Mouse (Mus musculus) lung, embryonic 15.5 days (tissue): ENCODE measurements at regions not wholly inside any gene's neighbourhood (a gene's known extent, or its start where the extent isn't known, plus 50 kb on each side); places are given as distances from the start of the nearest gene placed in this dataset.

Experiments used
- ATAC-seq: fragments of 200-750 bp; cut with Nextera tagmentation; 2 replicates; pipeline ENCODE4 v1.8.0; 2017; ENCODE audit warnings: moderate number of reproducible peaks, borderline replicate concordance; ENCODE audit not compliant: low FRiP score, low TSS enrichment; ENCODE audit errors: extremely low read depth
- H3K27ac ChIP-seq: fragments of 300-500 bp; sonication (generic); 2 replicates; pipeline ENCODE4 v1.5.1; 2015; ENCODE audit warnings: moderate library complexity, mild to moderate bottlenecking, inconsistent platforms
- H3K27me3 ChIP-seq: fragments of 300-500 bp; sonication (generic); 2 replicates; pipeline ENCODE4 v1.6.1; 2015; ENCODE audit warnings: inconsistent platforms
- H3K36me3 ChIP-seq: fragments of 300-500 bp; sonication (generic); 2 replicates; pipeline ENCODE4 v1.6.1; 2015; ENCODE audit warnings: inconsistent platforms
- H3K4me1 ChIP-seq: fragments of 300-500 bp; sonication (generic); 2 replicates; pipeline ENCODE4 v1.6.1; 2015; ENCODE audit warnings: inconsistent platforms
- H3K4me2 ChIP-seq: fragments of 300-500 bp; sonication (generic); 2 replicates; pipeline ENCODE4 v1.6.1; 2015; ENCODE audit warnings: inconsistent platforms, mild to moderate bottlenecking, moderate library complexity
- H3K4me3 ChIP-seq: fragments of 300-500 bp; sonication (generic); 2 replicates; pipeline ENCODE4 v1.5.1; 2015; ENCODE audit warnings: mild to moderate bottlenecking, inconsistent platforms
- H3K9ac ChIP-seq: fragments of 300-500 bp; sonication (generic); 2 replicates; pipeline ENCODE4 v1.6.1; 2015; ENCODE audit warnings: inconsistent platforms
- H3K9me3 ChIP-seq: fragments of 300-500 bp; sonication (generic); 2 replicates; pipeline ENCODE4 v1.6.1; 2016; ENCODE audit warnings: inconsistent platforms
- WGBS: fragments of 180-500 bp; shearing (Covaris S2); methylation state at CpG from one replicate; pipeline ENCODE4 v1.1.7; 2015; 5-methylcytosine and 5-hydroxymethylcytosine counted together

DNA sequence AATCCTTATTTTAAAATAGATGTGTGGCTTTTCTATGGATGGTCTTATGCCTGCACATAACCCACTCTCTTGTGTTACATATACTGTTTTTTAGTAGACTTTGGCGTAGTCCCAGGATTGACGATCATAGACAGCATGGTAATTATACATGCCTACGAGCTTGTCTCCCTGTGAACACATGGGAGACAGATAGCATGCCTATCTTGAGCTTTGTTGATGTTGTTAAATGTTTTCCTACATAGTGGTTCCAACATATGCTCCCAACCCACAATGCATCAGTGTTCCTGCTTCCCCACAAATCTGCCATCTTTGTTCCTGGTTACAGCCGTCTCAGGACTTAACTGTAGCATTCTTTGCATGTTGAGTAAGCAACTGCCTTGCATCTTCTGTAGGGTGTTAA lies 153.6 kb upstream of the Ankrd55 start:
- no peaks in the 10 kb centered on the region for H3K9me3 ChIP-seq
- no peak overlapping the region for H3K9ac ChIP-seq
- H3K27me3 ChIP-seq: no peaks in the 10 kb centered on the region
- WGBS: 84% methylated on average over 4 of the region's 4 CpGs
- H3K4me3 ChIP-seq: no peak overlapping the region
- H3K36me3 ChIP-seq: no peaks in the 10 kb centered on the region
- ATAC-seq: no peak
- no peak overlapping the region for H3K27ac ChIP-seq
- H3K4me2 ChIP-seq: no peak overlapping the region
- H3K4me1 ChIP-seq: 0 out of 2 replicates have a peak, but pooled peaks cover 5% of the 10 kb centered on the region

- H3K27ac ChIP-seq: no peak overlapping the region
- H3K9me3 ChIP-seq: no peaks in the 10 kb centered on the region
- H3K4me3 ChIP-seq: no peak overlapping the region
- H3K36me3 ChIP-seq: no peaks in the 10 kb centered on the region
- H3K4me1 ChIP-seq: 0 out of 2 replicates have a peak, but pooled peaks cover 5% of the 10 kb centered on the region
- H3K27me3 ChIP-seq: no peaks in the 10 kb centered on the region
- no peak for ATAC-seq
- 89% methylated on average over 5 of the region's 5 CpGs for WGBS
- H3K4me2 ChIP-seq: no peak overlapping the region
- H3K9ac ChIP-seq: no peak overlapping the region
Measured at GRCm38 (mm10) chr13:112135777-112136176, 152.5 kb upstream of the Ankrd55 start.

DNA sequence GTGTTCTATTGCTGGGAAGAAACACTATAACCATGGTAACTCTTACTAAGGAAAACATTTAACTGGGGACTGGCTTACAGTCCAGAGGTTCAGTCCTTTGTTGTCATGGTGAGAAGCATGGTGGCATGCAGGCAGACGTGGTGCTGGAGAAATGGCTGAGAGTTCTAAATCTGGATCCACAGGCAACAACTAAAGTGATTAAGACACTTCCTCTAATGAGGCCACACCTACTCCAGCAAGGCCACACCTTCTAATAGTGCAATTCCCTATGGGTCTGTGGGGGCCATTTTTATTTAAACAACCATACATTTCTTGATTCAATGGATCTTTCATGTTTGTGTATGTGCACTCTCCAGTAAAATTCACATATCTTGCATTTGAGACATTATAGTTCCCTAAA lies 151.4 kb upstream of the Ankrd55 start:
- H3K9me3 ChIP-seq: no peaks in the 10 kb centered on the region
- WGBS: 29% methylated on average over 1 of the region's 1 CpGs
- H3K4me3 ChIP-seq: no peak overlapping the region
- no peaks in the 10 kb centered on the region for H3K36me3 ChIP-seq
- H3K27ac ChIP-seq: no peak overlapping the region
- no peaks in the 10 kb centered on the region for H3K27me3 ChIP-seq
- no peak overlapping the region for H3K9ac ChIP-seq
- ATAC-seq: no peak
- H3K4me2 ChIP-seq: no peak overlapping the region
- no peaks in the 10 kb centered on the region for H3K4me1 ChIP-seq

DNA sequence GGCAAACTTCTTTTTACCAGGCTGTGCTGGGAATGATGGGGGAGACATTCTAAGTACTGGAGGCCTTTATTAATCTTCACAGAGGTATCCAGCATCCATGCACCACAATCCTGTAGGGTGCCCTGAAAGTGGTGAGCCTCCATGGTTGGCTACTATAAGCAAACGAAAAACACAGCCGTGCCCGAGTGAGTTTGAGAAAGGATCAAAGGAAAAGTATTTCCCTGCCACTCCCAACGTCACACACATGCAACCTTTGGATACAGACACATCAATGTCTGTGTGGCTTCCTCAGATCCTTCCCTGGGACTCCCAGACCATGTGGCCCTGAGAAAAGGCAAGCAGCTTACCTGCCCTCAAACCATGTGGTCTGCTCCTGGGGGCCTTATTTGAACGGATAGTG lies 147.4 kb upstream of the Ankrd55 start:
- no peaks in the 10 kb centered on the region for H3K9me3 ChIP-seq
- WGBS: 55% methylated on average over 5 of the region's 5 CpGs
- H3K4me2 ChIP-seq: no peak overlapping the region
- H3K9ac ChIP-seq: no peak overlapping the region
- ATAC-seq: no peak
- H3K27ac ChIP-seq: no peak overlapping the region
- no peaks in the 10 kb centered on the region for H3K27me3 ChIP-seq
- H3K4me1 ChIP-seq: peaks cover 18% of the 10 kb centered on the region
- no peak overlapping the region for H3K4me3 ChIP-seq
- no peaks in the 10 kb centered on the region for H3K36me3 ChIP-seq

DNA sequence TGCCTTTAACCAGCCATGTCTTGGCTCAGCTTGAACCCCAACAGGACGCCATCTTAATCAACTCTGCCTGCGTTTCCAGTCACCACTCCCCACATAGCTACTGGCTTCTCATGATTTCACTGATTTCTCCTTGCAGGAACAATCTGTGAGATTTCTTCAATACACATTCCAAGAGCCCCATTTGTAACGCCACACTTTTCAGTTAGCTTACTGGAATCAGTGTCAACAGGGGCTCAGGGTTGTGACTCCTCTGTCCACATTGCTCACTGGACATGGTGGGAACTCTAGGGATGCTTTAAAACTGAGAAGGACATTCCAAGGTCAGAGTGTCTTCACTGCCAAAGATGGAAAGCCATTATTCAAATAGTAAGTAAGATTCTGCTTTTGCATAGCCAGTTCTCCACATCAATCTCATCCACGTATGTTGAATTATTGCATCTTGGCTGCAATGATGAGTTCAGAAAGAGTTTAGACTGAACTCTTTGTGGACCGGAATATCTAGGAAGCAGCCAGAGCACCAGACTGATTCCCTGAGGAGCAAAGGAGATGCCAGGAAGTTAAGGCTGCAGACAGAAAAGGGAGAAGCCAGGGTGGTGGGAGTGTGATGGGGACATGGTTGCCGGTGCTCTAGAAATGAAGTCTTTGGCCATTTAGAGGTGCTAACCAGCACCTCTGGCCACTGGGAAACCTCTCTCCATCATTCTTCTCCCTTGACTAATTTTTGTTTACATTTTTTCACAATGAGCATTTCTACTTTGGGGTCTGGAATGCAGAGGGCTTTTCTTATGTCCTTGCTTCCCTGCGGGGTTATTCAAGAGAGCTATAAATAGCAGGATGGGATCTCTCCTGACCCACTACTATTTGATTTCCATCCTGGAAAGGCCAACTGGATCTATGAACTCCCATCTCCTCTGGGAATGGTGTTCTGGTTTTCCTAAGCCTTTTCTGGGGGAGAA lies 143.6 kb upstream of the Ankrd55 start:
- Histone ChIP-seq H3K4me3 (no peak overlapping the region), H3K9me3 (no peaks in the 10 kb centered on the region), H3K27me3 (no peaks in the 10 kb centered on the region), H3K9ac (no peak overlapping the region), H3K4me2 (no peak overlapping the region), H3K4me1 (peaks cover 18% of the 10 kb centered on the region), H3K27ac (0 out of 2 replicates have a peak overlapping the region, but pooled peaks have one; percentile 46), H3K36me3 (no peaks in the 10 kb centered on the region)
- ATAC-seq: no peak; the same call in 1 of the 2 replicates
- WGBS: 37% methylated on average over 7 of the region's 7 CpGs

GRCm38 (mm10) chr13:112152614-112153550 lies 135.4 kb upstream of the Ankrd55 start:
- no peak overlapping the region; the same call in 1 of the 2 replicates for H3K4me3 ChIP-seq

GRCm38 (mm10) chr13:112153681-112154127 lies 134.5 kb upstream of the Ankrd55 start:
- no peak overlapping the region; the same call in 1 of the 2 replicates for H3K4me2 ChIP-seq
- no peak overlapping the region for H3K4me3 ChIP-seq
- H3K4me1 ChIP-seq: peaks cover 21% of the 10 kb centered on the region
- H3K27ac ChIP-seq: peak overlapping the region; percentile 87
- H3K36me3 ChIP-seq: no peaks in the 10 kb centered on the region
- peak; percentile 62; the same call in 1 of the 2 replicates for ATAC-seq
- no peaks in the 10 kb centered on the region for H3K9me3 ChIP-seq
- H3K9ac ChIP-seq: no peak overlapping the region
- WGBS: 10% methylated on average over 4 of the region's 4 CpGs
- H3K27me3 ChIP-seq: no peaks in the 10 kb centered on the region

More at GRCm38 (mm10) chr13:112152614-112153550, 135.4 kb upstream of the Ankrd55 start:
- WGBS: 9% methylated on average over 27 of the region's 27 CpGs
- no peaks in the 10 kb centered on the region for H3K36me3 ChIP-seq
- ATAC-seq: peak; percentile 72; the same call in 1 of the 2 replicates
- H3K9me3 ChIP-seq: no peaks in the 10 kb centered on the region
- H3K27ac ChIP-seq: peak overlapping the region; percentile 87
- no peak overlapping the region for H3K9ac ChIP-seq
- peaks cover 21% of the 10 kb centered on the region for H3K4me1 ChIP-seq
- peak overlapping the region; percentile 38 for H3K4me2 ChIP-seq
- no peaks in the 10 kb centered on the region for H3K27me3 ChIP-seq

DNA sequence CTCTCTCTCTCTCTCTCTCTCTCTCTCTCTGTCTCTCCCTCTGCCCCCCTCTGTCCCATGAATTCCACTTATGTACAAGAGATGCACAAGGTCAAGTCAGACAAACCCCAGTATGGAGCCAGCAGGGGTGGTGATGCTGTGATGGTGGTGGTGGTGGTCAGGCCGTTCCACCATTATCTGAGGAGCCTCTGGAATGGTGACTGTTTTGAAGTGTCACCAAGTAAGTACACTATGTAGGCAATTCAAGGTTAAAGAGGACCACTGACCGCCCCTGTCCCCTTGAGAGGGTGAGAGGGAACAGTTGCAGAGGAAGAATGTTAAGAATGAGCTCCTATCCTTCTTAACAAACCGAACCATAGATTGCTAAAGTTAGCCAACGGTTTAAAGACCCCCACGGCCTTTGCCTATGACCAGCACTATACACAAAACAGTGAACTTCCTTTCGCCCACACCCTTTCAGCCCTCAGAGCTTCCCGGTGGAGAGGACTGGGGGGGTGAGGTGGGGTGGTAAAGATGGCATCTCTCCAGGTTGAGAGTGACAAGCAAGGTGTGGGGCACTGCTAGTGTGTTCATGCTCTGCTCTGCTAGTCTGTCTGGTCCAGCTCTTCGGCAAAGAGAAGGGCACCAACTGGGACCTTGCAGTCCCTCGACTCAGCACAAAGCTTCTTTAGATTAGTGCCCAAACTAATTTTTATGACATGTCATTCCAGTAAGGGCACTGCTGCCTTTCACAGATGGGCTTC lies 128.7 kb upstream of the Ankrd55 start:
- Histone ChIP-seq H3K4me3 (no peak overlapping the region), H3K4me2 (no peak overlapping the region), H3K9ac (no peak overlapping the region), H3K4me1 (peaks cover 5% of the 10 kb centered on the region; the same call in 1 of the 2 replicates), H3K36me3 (no peaks in the 10 kb centered on the region), H3K27ac (peak overlapping the region; percentile 46; the same call in 1 of the 2 replicates), H3K9me3 (no peaks in the 10 kb centered on the region), H3K27me3 (no peaks in the 10 kb centered on the region)
- no peak; the same call in 1 of the 2 replicates for ATAC-seq
- 64% methylated on average over 9 of the region's 9 CpGs for WGBS

DNA sequence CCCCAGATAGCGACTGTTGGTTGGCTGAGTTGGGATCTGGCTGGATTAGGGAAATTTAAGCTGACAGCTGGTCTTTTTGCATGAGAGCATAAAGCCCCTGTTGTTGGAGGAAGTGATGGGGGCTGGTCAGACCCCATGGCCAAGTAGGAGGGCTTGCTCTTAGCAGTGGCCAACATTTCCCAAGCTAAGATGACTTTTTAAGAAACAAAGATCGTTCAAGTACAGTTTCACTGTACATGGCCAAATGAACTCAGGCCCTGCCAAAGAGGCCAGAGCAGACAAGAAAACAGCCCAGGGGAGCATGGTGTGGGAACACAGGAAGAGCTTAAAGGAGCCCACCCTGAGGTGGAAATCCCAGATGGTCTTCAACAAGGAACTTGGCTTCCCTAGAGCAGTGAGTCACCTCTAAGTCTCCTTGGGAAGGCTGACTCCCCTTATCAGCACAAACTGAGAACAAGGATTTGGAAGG lies 128.0 kb upstream of the Ankrd55 start:
- ATAC-seq: peak; percentile 35; the same call in 1 of the 2 replicates
- Histone ChIP-seq H3K36me3 (no peaks in the 10 kb centered on the region), H3K27me3 (no peaks in the 10 kb centered on the region), H3K4me3 (no peak overlapping the region), H3K9me3 (no peaks in the 10 kb centered on the region), H3K27ac (peak overlapping the region; percentile 46), H3K4me2 (no peak overlapping the region), H3K4me1 (peaks cover 5% of the 10 kb centered on the region; the same call in 1 of the 2 replicates), H3K9ac (no peak overlapping the region)
- 47% methylated on average over 2 of the region's 2 CpGs for WGBS

GRCm38 (mm10) chr13:112160726-112161125 lies 127.5 kb upstream of the Ankrd55 start:
- Histone ChIP-seq H3K27me3 (no peaks in the 10 kb centered on the region), H3K9ac (no peak overlapping the region), H3K9me3 (no peaks in the 10 kb centered on the region), H3K27ac (no peak overlapping the region), H3K36me3 (no peaks in the 10 kb centered on the region), H3K4me2 (no peak overlapping the region), H3K4me3 (no peak overlapping the region), H3K4me1 (peaks cover 5% of the 10 kb centered on the region; the same call in 1 of the 2 replicates)
- 85% methylated on average over 2 of the region's 2 CpGs for WGBS
- ATAC-seq: no peak

DNA sequence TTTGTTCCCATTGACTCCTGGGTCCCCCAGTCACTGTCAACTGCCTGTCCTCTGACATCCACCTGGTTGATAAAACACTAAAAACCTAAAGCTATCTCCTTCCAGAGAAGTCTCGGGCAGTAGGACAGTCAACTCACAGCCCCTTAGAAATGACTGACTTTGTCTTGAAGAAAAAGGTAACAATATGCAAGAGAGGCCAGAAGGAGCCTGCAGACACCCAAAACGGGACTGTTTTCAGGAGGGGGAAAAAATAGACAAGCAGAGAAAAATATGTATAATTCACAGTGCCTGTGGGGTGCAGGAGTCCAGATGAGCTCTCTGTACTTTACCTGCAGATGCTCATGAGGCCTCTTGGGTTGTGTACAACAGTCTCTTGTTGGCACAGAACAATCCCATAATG lies 126.4 kb upstream of the Ankrd55 start:
- H3K9me3 ChIP-seq: no peaks in the 10 kb centered on the region
- H3K4me2 ChIP-seq: no peak overlapping the region
- H3K4me1 ChIP-seq: peaks cover 5% of the 10 kb centered on the region; the same call in 1 of the 2 replicates
- no peak for ATAC-seq
- no peaks in the 10 kb centered on the region for H3K36me3 ChIP-seq
- no peaks in the 10 kb centered on the region for H3K27me3 ChIP-seq
- 87% methylated on average over 2 of the region's 2 CpGs for WGBS
- no peak overlapping the region for H3K27ac ChIP-seq
- H3K4me3 ChIP-seq: no peak overlapping the region
- no peak overlapping the region for H3K9ac ChIP-seq
